Mouse (Mus musculus): ENCODE data around the gene Cyp2j7.
"Not testable (repeated sequence)": the region's sequence is repeated elsewhere in the genome, so short reads cannot be mapped to it uniquely, and the experiment has no call there.

DNA sequence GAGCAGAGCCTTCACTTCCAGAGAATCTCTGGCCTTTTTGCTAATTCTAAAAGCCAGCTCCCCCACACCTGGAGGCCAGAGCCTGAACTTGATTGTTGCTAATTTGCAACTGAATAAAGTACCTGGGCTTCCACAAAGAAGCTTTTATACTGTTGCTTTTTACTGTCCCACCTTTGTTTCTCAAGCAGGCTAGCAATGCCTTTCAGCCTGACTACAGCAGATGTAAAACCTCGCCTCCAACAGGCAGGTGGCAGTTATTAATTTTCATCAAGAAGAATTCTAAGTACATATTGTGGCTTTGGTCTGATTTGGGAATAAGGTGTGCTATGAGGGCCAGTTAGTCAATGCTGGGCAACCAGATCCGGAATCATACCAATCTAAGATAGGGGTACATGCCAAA lies 47.8 kb downstream of the Cyp2j7 start:
- TF ChIP-seq TAL1, GATA1 (IDR thresholded peaks at IDR 0.05; ENCODE audit: low read length): not testable (repeated sequence)

All from erythroblast, embryonic 14.5 days (primary cell).